Comparison of ENCODE assay signal across 20 mouse cellular contexts in the genomic region with DNA sequence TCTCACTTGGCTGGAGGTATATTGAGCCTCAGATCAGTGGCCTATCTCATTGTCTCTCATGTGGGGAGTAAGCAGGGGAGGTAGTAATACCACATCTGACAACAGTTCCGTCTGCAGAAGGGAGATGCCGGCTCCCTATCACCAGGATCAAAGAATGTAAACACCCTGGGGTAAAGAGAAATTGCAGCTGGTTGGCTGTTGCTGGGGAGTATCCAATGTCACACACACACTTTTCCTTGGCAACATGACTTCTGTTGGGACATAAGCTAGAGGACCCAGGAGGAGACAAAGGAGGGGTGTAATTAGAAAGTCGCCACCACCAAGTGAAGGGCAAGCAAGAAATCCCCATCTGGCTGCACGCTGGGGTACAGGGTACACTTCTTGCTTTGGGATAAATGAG. TPM values are rescaled to one million over a fixed set of nuclear protein-coding genes. Genes with fewer than 3 reads are reported as not detected.
DNase-seq lines count a peak whose midpoint lies in the region; ATAC-seq and TF ChIP-seq lines count a peak whose summit lies in the region.
"Had no signal": no experiment of that assay in that cellular context is flagged by ENCODE, and none has a peak within 500 bp of the region (broad histone marks: within the 10 kb centered on the region; RNA-seq: fewer than 3 reads in every experiment).

No protein-coding gene starts in this region.

- ATAC-seq in lung, postnatal 0 days, result peak; percentile 57
- ATAC-seq: forebrain, embryonic 13.5 days; forebrain, postnatal 0 days had no signal

- H3K4me2 ChIP-seq in lung, postnatal 0 days (replicated peaks; ENCODE audit: low read depth, low read length), result no peak overlapping the region
- H3K4me2 ChIP-seq: embryonic facial prominence, embryonic 12.5 days; forebrain, embryonic 13.5 days; heart, embryonic 12.5 days; hindbrain, embryonic 15.5 days had no signal

- no peaks in the 10 kb centered on the region for H3K9me3 ChIP-seq in lung, postnatal 0 days (ENCODE audit: low read length)
- no peaks in the 10 kb centered on the region for H3K9me3 ChIP-seq in midbrain, embryonic 10.5 days (replicated peaks)
- H3K9me3 ChIP-seq: embryonic facial prominence, embryonic 12.5 days; forebrain, embryonic 13.5 days; heart, embryonic 12.5 days; hindbrain, embryonic 15.5 days had no signal

- intact Hi-C loops in heart, postnatal 14 days (cut with DNase I), result no loop called here

- no peak overlapping the region for H3K4me3 ChIP-seq in lung, postnatal 0 days (ENCODE audit: low read depth, low read length)
- H3K4me3 ChIP-seq in midbrain, embryonic 10.5 days, result no peak overlapping the region
- H3K4me3 ChIP-seq: embryonic facial prominence, embryonic 12.5 days; forebrain, embryonic 13.5 days; heart, embryonic 12.5 days; hindbrain, embryonic 15.5 days had no signal

- H3K9ac ChIP-seq in lung, postnatal 0 days (replicated peaks; ENCODE audit: low read depth), result no peak overlapping the region
- H3K9ac ChIP-seq: embryonic facial prominence, embryonic 12.5 days; forebrain, embryonic 13.5 days; forebrain, postnatal 0 days; heart, embryonic 12.5 days; hindbrain, embryonic 15.5 days had no signal

- DNase-seq in heart, adult 11 months, result peak; percentile 61
- no peak for DNase-seq in heart, postnatal 14 days
- DNase-seq in lung, postnatal 0 days (ENCODE audit: low spot score), result peak; percentile 60
- DNase-seq in lung, postnatal 14 days, result no peak
- DNase-seq in 416B (ENCODE audit: low read depth) (peak; percentile 17), MN1 (ENCODE audit: low spot score) (peak; percentile 12)
- DNase-seq in cerebellum, adult 9-10 months, result no peak
- DNase-seq in midbrain, embryonic 10.5 days (ENCODE audit: low spot score), result no peak

- H3K27me3 ChIP-seq in lung, postnatal 0 days (replicated peaks; ENCODE audit: insufficient read depth, low read length), result no peaks in the 10 kb centered on the region
- no peaks in the 10 kb centered on the region for H3K27me3 ChIP-seq in midbrain, embryonic 10.5 days (ENCODE audit: low read depth, poor library complexity, severe bottlenecking)
- H3K27me3 ChIP-seq: embryonic facial prominence, embryonic 12.5 days; forebrain, embryonic 13.5 days; heart, embryonic 12.5 days; hindbrain, embryonic 15.5 days had no signal

- TF ChIP-seq EP300 in lung, postnatal 0 days (IDR thresholded peaks at IDR 0.05), result no peak

- WGBS in lung, postnatal 0 days, result 28% methylated on average over 4 of the region's 4 CpGs
- 81% methylated on average over 4 of the region's 4 CpGs for WGBS in midbrain, embryonic 10.5 days

- no peaks in the 10 kb centered on the region for H3K36me3 ChIP-seq in lung, postnatal 0 days (ENCODE audit: insufficient read depth, low read length)
- H3K36me3 ChIP-seq in midbrain, embryonic 10.5 days, result no peaks in the 10 kb centered on the region
- H3K36me3 ChIP-seq: embryonic facial prominence, embryonic 12.5 days; G1E; heart, embryonic 12.5 days; hindbrain, embryonic 15.5 days had no signal

- TF ChIP-seq CTCF in lung, postnatal 0 days (IDR thresholded peaks at IDR 0.05), result no peak

- H3K27ac ChIP-seq in lung, postnatal 0 days (ENCODE audit: low read length), result peak overlapping the region; percentile 26; the same call in 1 of the 2 replicates
- no peak overlapping the region for H3K27ac ChIP-seq in midbrain, embryonic 10.5 days (replicated peaks)
- H3K27ac ChIP-seq: embryonic facial prominence, embryonic 12.5 days; forebrain, embryonic 13.5 days; hindbrain, embryonic 15.5 days had no signal

- no peaks in the 10 kb centered on the region for H3K4me1 ChIP-seq in lung, postnatal 0 days (ENCODE audit: insufficient read depth, low read depth, low read length)
- no peaks in the 10 kb centered on the region for H3K4me1 ChIP-seq in midbrain, embryonic 10.5 days
- H3K4me1 ChIP-seq: heart, embryonic 12.5 days had no signal

RNA-seq across cellular contexts. Expression of a gene that starts 33.1 kb away (rescaled TPM):
- not detected for total RNA-seq in heart, postnatal 14 days (2021)
- 0.11 and 0.18 TPM in 2 replicates for polyA plus RNA-seq in lung, postnatal 0 days (2015; fragmentation: Nextera tagmentation; extraction: Ambion mirVana)
- not detected in 2 replicates for polyA plus RNA-seq in midbrain, embryonic 10.5 days (2016; fragmentation: Nextera tagmentation; extraction: Ambion mirVana)
- total RNA-seq: forebrain, postnatal 0 days; heart, postnatal 36 days had no signal
- polyA plus RNA-seq: CD4-positive, CD25-positive, alpha-beta regulatory T cell, adult 4 months; embryonic facial prominence, embryonic 12.5 days; forebrain, embryonic 13.5 days; forebrain, postnatal 0 days; G1E; gonadal fat pad, adult 2 months; heart, embryonic 12.5 days; heart, embryonic 16.5 days; hindbrain, embryonic 11.5 days; hindbrain, embryonic 15.5 days; inflammation-experienced regulatory T-cells, adult 6 months had no signal

Comparison
In these comparisons a context has a peak if more than half of its experiments do, and no peak if none do; other contexts are left out.
1. DNase-seq: peak in heart, adult 11 months (single experiment), lung, postnatal 0 days (single experiment), 416B (single experiment) and MN1 (single experiment); none in heart, postnatal 14 days (0 of 2), lung, postnatal 14 days (single experiment), cerebellum, adult 9-10 months (single experiment) and midbrain, embryonic 10.5 days (single experiment).